Mouse (Mus musculus) ES-Bruce4 (cell line): ENCODE results near the gene Abcc4.

ENCODE experiments used
- CTCF ChIP-seq: IDR thresholded peaks from one replicate; pipeline ENCODE4 v1.8.1; 2011; ENCODE audit warnings: low read depth, low read length
- EP300 ChIP-seq: IDR thresholded peaks from 2 replicates; pipeline ENCODE4 v1.6.1; 2011; ENCODE audit warnings: low read depth, low read length; ENCODE audit not compliant: insufficient read depth
- POLR2A ChIP-seq: IDR thresholded peaks from one replicate; pipeline ENCODE4 v1.8.1; 2011; ENCODE audit warnings: low read length; ENCODE audit not compliant: insufficient read depth

DNA sequence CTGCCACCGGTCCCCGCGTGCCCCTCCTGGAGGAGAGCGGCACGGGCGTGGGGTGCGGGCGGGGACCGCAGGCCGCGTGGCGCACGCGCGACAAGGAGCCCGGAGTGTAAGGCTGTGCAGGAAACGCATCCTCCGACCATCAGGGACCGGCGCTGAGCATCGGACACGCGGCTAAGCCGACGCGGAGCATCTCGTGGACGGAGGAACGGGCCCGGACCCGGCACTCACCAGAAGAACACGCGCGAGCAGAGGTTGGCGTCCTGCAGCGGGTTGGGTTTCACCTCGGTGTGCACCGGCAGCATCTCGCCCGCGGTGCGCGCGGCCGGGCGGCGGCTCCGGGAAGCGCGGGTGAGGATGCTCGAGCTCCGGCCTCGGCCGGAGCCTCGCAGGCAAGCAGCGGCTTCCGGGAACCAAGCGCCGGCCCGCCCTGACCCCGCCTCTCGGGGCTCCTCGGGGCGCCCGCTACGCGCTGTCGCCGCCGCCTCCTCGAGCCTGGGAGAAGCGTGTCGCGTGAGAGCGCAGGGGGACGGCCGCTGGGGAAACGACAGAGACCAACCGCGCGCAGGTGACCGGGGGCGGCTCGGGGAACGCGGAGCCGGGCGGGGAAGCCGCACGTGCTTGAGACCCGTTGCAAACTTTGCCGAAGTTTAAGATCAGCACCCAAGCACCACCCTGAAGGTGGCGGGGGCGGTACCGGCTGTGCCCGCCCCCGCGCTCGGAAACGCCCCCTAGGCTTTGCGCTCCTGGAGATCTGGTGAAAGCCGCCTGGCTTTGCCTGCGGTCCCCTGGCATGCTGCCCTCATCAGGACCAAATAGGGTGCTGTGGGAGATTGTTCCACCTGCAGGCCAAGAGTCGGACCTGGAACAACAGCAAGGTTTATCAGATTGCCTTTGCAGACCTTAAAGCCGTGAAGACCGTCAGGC lies at the start of gene Abcc4:
- TF ChIP-seq CTCF (no peak), POLR2A (peak; percentile 59), EP300 (0 out of 2 replicates have a peak, but pooled peaks have one; percentile 58)
